Comparison of ENCODE assay signal across 7 mouse cellular contexts in genomic region chr17:17623221-17623889, GRCm38 (mm10). TPM values are rescaled to one million over a fixed set of nuclear protein-coding genes. Genes with fewer than 3 reads are reported as not detected.
DNase-seq lines count a peak whose midpoint lies in the region; ATAC-seq and TF ChIP-seq lines count a peak whose summit lies in the region.

No protein-coding gene starts in this region.

- peak; percentile 2 for DNase-seq in lung, embryonic 14.5 days
- no peak for DNase-seq in lung, postnatal 14 days
- no peak for DNase-seq in embryonic facial prominence, embryonic 14.5 days (ENCODE audit: low spot score)
- DNase-seq in urinary bladder, postnatal 4 days (ENCODE audit: low spot score in 2 of 2), result no peak

- no peaks in the 10 kb centered on the region for H3K36me3 ChIP-seq in lung, embryonic 14.5 days (ENCODE audit: insufficient read depth)
- no peaks in the 10 kb centered on the region for H3K36me3 ChIP-seq in embryonic facial prominence, embryonic 14.5 days (ENCODE audit: control insufficient read depth, insufficient read depth, low read length)
- no peaks in the 10 kb centered on the region for H3K36me3 ChIP-seq in intestine, embryonic 16.5 days (ENCODE audit: control insufficient read depth, insufficient read depth, low read length)
- no peaks in the 10 kb centered on the region for H3K36me3 ChIP-seq in neural tube, embryonic 15.5 days

- peak overlapping the region; percentile 71 for H3K4me3 ChIP-seq in lung, embryonic 14.5 days (ENCODE audit: low read depth, low read length)
- peak overlapping the region; percentile 99 for H3K4me3 ChIP-seq in embryonic facial prominence, embryonic 14.5 days (ENCODE audit: low read depth, low read length)
- H3K4me3 ChIP-seq in intestine, embryonic 16.5 days (ENCODE audit: low read length), result peak overlapping the region; percentile 67
- H3K4me3 ChIP-seq in neural tube, embryonic 15.5 days (replicated peaks), result peak overlapping the region; percentile 86

- H3K27me3 ChIP-seq in lung, embryonic 14.5 days (ENCODE audit: insufficient read depth, low read length), result no peaks in the 10 kb centered on the region
- no peaks in the 10 kb centered on the region for H3K27me3 ChIP-seq in embryonic facial prominence, embryonic 14.5 days (replicated peaks; ENCODE audit: control insufficient read depth, insufficient read depth, low read length)
- no peaks in the 10 kb centered on the region for H3K27me3 ChIP-seq in intestine, embryonic 16.5 days (replicated peaks; ENCODE audit: control insufficient read depth, insufficient read depth, low read length)
- H3K27me3 ChIP-seq in neural tube, embryonic 15.5 days (replicated peaks), result no peaks in the 10 kb centered on the region

- H3K4me1 ChIP-seq in lung, embryonic 14.5 days (ENCODE audit: insufficient read depth), result no peaks in the 10 kb centered on the region
- peaks cover 15% of the 10 kb centered on the region for H3K4me1 ChIP-seq in embryonic facial prominence, embryonic 14.5 days (ENCODE audit: control insufficient read depth, insufficient read depth, low read length)
- peaks cover 7% of the 10 kb centered on the region; the same call in 1 of the 2 replicates for H3K4me1 ChIP-seq in intestine, embryonic 16.5 days (ENCODE audit: control insufficient read depth, insufficient read depth, low read length)
- peaks cover 32% of the 10 kb centered on the region for H3K4me1 ChIP-seq in neural tube, embryonic 15.5 days

- H3K9me3 ChIP-seq in lung, embryonic 14.5 days (ENCODE audit: low read depth, low read length), result no peaks in the 10 kb centered on the region
- no peaks in the 10 kb centered on the region for H3K9me3 ChIP-seq in embryonic facial prominence, embryonic 14.5 days (ENCODE audit: control insufficient read depth, low read length)
- no peaks in the 10 kb centered on the region for H3K9me3 ChIP-seq in intestine, embryonic 16.5 days (ENCODE audit: control insufficient read depth, low read length)
- no peaks in the 10 kb centered on the region for H3K9me3 ChIP-seq in neural tube, embryonic 15.5 days (replicated peaks)

- H3K4me2 ChIP-seq in lung, embryonic 14.5 days, result peak overlapping the region; percentile 72
- peak overlapping the region; percentile 76 for H3K4me2 ChIP-seq in embryonic facial prominence, embryonic 14.5 days (ENCODE audit: low read depth, low read length)
- H3K4me2 ChIP-seq in intestine, embryonic 16.5 days (ENCODE audit: low read depth, low read length), result peak overlapping the region; percentile 82
- peak overlapping the region; percentile 75 for H3K4me2 ChIP-seq in neural tube, embryonic 15.5 days

- peak overlapping the region; percentile 100; the same call in 1 of the 2 replicates for H3K27ac ChIP-seq in lung, embryonic 14.5 days (ENCODE audit: low read depth)
- peak overlapping the region; percentile 100; the same call in 1 of the 2 replicates for H3K27ac ChIP-seq in embryonic facial prominence, embryonic 14.5 days (replicated peaks; ENCODE audit: low read depth, low read length)
- peak overlapping the region; percentile 99 for H3K27ac ChIP-seq in intestine, embryonic 16.5 days (ENCODE audit: low read length)
- peak overlapping the region; percentile 100 for H3K27ac ChIP-seq in neural tube, embryonic 15.5 days (replicated peaks)

- H3K9ac ChIP-seq in lung, embryonic 14.5 days, result peak overlapping the region; percentile 92
- H3K9ac ChIP-seq in embryonic facial prominence, embryonic 14.5 days (ENCODE audit: low read depth, low read length), result peak overlapping the region; percentile 97
- H3K9ac ChIP-seq in intestine, embryonic 16.5 days (ENCODE audit: low read depth, low read length), result peak overlapping the region; percentile 80
- H3K9ac ChIP-seq in neural tube, embryonic 15.5 days (replicated peaks), result peak overlapping the region; percentile 98

- ATAC-seq in lung, embryonic 14.5 days (ENCODE audit: insufficient read depth), result no peak
- ATAC-seq in embryonic facial prominence, embryonic 14.5 days (ENCODE audit: low read depth), result no peak
- ATAC-seq in intestine, embryonic 16.5 days, result no peak
- no peak for ATAC-seq in neural tube, embryonic 15.5 days (ENCODE audit: low FRiP score)
- ATAC-seq in cerebellum, adult (ENCODE audit: insufficient number of reproducible peaks, low FRiP score, low TSS enrichment), result no peak

- WGBS in lung, embryonic 14.5 days, result 6% methylated on average over 7 of the region's 7 CpGs
- 8% methylated on average over 7 of the region's 7 CpGs for WGBS in embryonic facial prominence, embryonic 14.5 days
- 10% methylated on average over 7 of the region's 7 CpGs for WGBS in intestine, embryonic 16.5 days
- 2% methylated on average over 7 of the region's 7 CpGs for WGBS in neural tube, embryonic 15.5 days

- no peak for TF ChIP-seq CTCF in lung, embryonic 14.5 days (IDR thresholded peaks at IDR 0.05; ENCODE audit: low read depth)

RNA-seq across cellular contexts. Expression of gene Lnpep, which starts 1.5 kb away (rescaled TPM):
- polyA plus RNA-seq in lung, embryonic 14.5 days (2014; fragmentation: Nextera tagmentation; extraction: Ambion mirVana), result 6.7 and 8.4 TPM in 2 replicates
- 8.8 and 9.4 TPM in 2 replicates for polyA plus RNA-seq in embryonic facial prominence, embryonic 14.5 days (2014; fragmentation: Nextera tagmentation; extraction: Ambion mirVana)
- polyA plus RNA-seq in intestine, embryonic 16.5 days (2015; fragmentation: Nextera tagmentation; extraction: Ambion mirVana), result 5.9 and 6.2 TPM in 2 replicates
- 8.7 and 9.0 TPM in 2 replicates for polyA plus RNA-seq in neural tube, embryonic 15.5 days (2015; fragmentation: Nextera tagmentation; extraction: Ambion mirVana)
